Mouse (Mus musculus) hindbrain, embryonic 11.5 days (tissue): ENCODE measurements around the gene Astn1. TPM values are rescaled to one million over a fixed set of nuclear protein-coding genes. Genes with fewer than 3 reads are reported as not detected.
A peak's percentile ranks its signal among the peaks of the same experiment; 100 is the strongest.

Experiments used
- ATAC-seq: fragments of 200-750 bp; cut with Nextera tagmentation; 2 replicates; pipeline ENCODE4 v1.8.0; 2017; ENCODE audit warnings: mild to moderate bottlenecking, moderate TSS enrichment, moderate library complexity; ENCODE audit not compliant: low FRiP score
- DNase-seq: peaks from one replicate; pipeline ENCODE4 v3.0.0-alpha.2; 2015; ENCODE audit warnings: low spot score
- H3K27ac ChIP-seq: fragments of 300-500 bp; sonication (generic); 2 replicates; pipeline ENCODE4 v1.5.1; 2014; ENCODE audit warnings: mild to moderate bottlenecking, low read depth, low read length
- H3K27me3 ChIP-seq: fragments of 300-500 bp; sonication (generic); 2 replicates; pipeline ENCODE4 v1.6.1; 2014; ENCODE audit warnings: mild to moderate bottlenecking, low read length, moderate library complexity, mixed read lengths; ENCODE audit not compliant: control insufficient read depth, insufficient read depth
- H3K36me3 ChIP-seq: fragments of 300-500 bp; sonication (generic); 2 replicates; pipeline ENCODE4 v1.6.1; 2014; ENCODE audit warnings: mild to moderate bottlenecking, low read length, moderate library complexity, mixed read lengths; ENCODE audit not compliant: control insufficient read depth, insufficient read depth
- H3K4me1 ChIP-seq: fragments of 300-500 bp; sonication (generic); replicated peaks from 2 replicates; pipeline ENCODE4 v1.6.1; 2014; ENCODE audit warnings: low read length, mixed read lengths; ENCODE audit not compliant: control insufficient read depth, insufficient read depth
- H3K4me2 ChIP-seq: fragments of 300-500 bp; sonication (generic); replicated peaks from 2 replicates; pipeline ENCODE4 v1.6.1; 2014; ENCODE audit warnings: mild to moderate bottlenecking, low read depth, low read length
- H3K4me3 ChIP-seq: fragments of 300-500 bp; sonication (generic); 2 replicates; pipeline ENCODE4 v1.5.1; 2014; ENCODE audit warnings: low read depth, low read length
- H3K9ac ChIP-seq: fragments of 300-500 bp; sonication (generic); 2 replicates; pipeline ENCODE4 v1.6.1; 2014; ENCODE audit warnings: low read depth, low read length
- H3K9me3 ChIP-seq: fragments of 300-500 bp; sonication (generic); 2 replicates; pipeline ENCODE4 v1.6.1; 2016; ENCODE audit warnings: low read length; ENCODE audit not compliant: control insufficient read depth
- WGBS: fragments of 180-500 bp; shearing (Covaris S2); extraction: QIAGEN DNeasy Blood & Tissue Kit; methylation state at CpG from one replicate; pipeline ENCODE4 v1.1.7; 2014; 5-methylcytosine and 5-hydroxymethylcytosine counted together
- polyA plus RNA-seq: library from polyadenylated mRNA; unstranded; fragments of >200 nt; fragmentation: Nextera tagmentation; extraction: Ambion mirVana; gene quantifications from 2 replicates; pipeline ENCODE4 v1.2.1, GENCODE M21; 2014

Gene Astn1
- polyA plus RNA-seq, 1 experiment from 2014 or later, result 20.6 TPM

DNA sequence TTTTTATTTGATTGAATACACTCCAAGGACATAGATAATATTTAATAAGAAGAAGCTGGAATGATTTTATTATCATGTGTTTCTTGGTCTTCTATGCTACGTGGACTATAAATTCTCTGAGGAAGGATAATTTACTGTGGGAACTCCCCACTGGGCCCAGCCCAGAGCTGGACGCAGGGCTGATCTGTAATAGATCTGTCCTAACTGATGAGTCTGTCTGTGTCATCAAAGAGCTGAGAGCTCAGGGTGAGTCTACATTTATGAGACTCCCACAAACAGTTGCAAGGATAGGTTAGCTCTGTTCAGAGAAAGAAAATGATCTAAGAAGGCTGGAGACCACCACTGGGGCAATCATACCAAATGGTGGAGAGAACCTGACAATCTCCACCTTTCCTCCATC lies 271.4 kb downstream of the Astn1 start:
- Histone ChIP-seq H3K27me3 (no peaks in the 10 kb centered on the region), H3K9ac (no peak overlapping the region), H3K4me1 (no peaks in the 10 kb centered on the region), H3K27ac (no peak overlapping the region), H3K4me3 (no peak overlapping the region), H3K36me3 (no peaks in the 10 kb centered on the region), H3K4me2 (no peak overlapping the region), H3K9me3 (no peaks in the 10 kb centered on the region)
- DNase-seq, result no peak
- 85% methylated on average over 2 of the region's 2 CpGs for WGBS
- ATAC-seq, result no peak

DNA sequence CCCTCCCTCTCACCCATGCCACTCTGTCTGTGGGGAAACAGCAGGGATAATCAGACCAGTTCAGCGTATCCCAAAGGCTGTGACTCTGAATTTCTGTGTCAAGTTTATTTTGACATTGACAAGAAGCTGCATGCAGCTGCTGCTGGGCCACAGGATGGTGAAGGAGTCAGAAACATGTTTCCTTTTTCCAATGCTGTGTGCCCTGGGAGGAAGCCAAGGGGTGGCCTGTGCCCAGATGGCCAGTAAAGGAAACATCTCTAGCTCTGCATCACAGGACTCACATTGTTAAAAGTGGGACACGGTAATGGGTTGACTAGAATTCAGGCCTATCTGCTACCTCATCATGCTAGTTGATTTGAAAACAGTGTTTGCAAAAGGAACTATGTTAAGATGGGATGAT lies 279.2 kb downstream of the Astn1 start:
- ATAC-seq (no peak), DNase-seq (no peak)
- 87% methylated on average over 2 of the region's 2 CpGs for WGBS
- Histone ChIP-seq H3K9me3 (no peaks in the 10 kb centered on the region), H3K4me1 (no peaks in the 10 kb centered on the region), H3K36me3 (no peaks in the 10 kb centered on the region), H3K4me2 (no peak overlapping the region), H3K4me3 (no peak overlapping the region), H3K27me3 (no peaks in the 10 kb centered on the region), H3K9ac (no peak overlapping the region), H3K27ac (no peak overlapping the region)

DNA sequence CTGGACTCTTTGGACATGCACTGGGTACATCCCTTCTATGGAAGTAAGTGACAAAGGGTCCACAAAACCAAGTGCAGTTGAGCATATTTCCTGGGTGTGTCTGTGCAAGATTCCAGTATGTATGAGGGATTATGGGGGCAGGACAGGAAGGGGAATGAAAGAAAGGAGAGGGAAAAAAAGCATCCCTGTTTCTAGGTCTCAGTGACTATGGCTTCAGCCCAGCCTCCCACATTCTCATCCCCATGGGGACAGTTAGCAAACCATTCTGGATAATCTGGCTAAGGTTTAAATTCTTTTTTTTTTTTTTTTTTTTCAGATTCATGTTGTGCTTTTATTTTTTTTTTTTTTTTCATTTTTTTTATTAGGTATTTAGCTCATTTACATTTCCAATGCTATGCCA lies 280.2 kb downstream of the Astn1 start:
- Histone ChIP-seq H3K27me3 (no peaks in the 10 kb centered on the region), H3K4me2 (no peak overlapping the region), H3K9me3 (no peaks in the 10 kb centered on the region), H3K27ac (no peak overlapping the region), H3K9ac (no peak overlapping the region), H3K4me3 (no peak overlapping the region), H3K36me3 (no peaks in the 10 kb centered on the region), H3K4me1 (no peaks in the 10 kb centered on the region)
- DNase-seq (no peak), ATAC-seq (no peak)

DNA sequence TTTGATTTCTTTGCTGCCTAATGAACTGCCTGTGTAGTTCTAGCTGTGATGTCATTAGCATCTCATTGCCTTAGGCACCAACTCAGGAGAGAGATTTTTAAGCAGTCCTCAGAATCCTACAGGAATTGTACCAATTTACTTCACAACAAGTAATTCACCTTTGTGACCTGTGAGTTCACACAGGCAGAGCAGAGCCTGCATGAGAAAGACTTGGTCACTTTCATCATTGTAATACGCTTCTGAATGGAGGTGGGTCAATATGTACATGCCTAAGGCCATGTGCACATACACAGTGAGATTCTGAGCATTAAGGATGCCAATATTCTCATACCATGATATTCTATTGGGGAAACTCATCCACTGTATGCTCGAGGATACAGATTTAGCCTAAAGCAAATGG lies 290.7 kb downstream of the Astn1 start:
- ATAC-seq (no peak), DNase-seq (no peak)
- no peak overlapping the region for H3K9ac ChIP-seq
- no peaks in the 10 kb centered on the region for H3K36me3 ChIP-seq
- H3K4me1 ChIP-seq, result no peaks in the 10 kb centered on the region
- no peak overlapping the region for H3K4me3 ChIP-seq
- no peaks in the 10 kb centered on the region for H3K9me3 ChIP-seq
- H3K4me2 ChIP-seq, result no peak overlapping the region
- WGBS, result 87% methylated on average over 2 of the region's 2 CpGs
- no peaks in the 10 kb centered on the region for H3K27me3 ChIP-seq
- H3K27ac ChIP-seq, result no peak overlapping the region

DNA sequence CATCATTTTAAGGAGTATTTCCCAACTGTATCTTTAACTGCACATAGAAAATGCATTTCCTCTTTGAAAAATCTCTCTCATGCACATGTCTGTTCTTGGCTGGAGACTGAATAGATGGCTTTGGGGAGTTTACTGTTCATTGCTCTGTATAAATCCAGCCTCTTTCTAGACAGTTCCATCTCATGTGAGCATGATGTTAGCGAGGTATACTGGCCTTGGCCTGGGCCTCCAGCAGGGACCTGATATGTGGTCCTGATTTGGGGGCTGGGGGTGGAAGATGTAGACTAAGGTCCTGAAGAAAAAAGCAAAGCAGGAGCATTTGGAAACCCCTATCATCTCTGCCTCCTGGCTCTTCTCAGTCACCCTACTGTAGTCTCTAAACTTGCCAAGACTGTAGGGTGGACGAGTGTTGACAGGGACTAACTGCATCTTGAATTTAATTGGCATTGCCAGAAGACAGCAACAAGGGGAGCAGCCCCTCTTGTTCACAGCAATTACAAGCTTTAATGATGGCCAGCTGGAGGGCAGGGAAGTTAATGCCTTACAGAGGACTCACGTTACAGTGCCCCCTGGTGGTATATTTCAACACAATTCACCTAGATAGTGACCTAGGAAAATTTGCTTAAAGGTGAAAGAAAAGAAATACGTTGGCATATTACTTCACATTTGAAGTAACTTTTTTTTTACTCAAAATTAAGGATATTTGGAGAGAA lies 291.9 kb downstream of the Astn1 start:
- no peaks in the 10 kb centered on the region for H3K27me3 ChIP-seq
- H3K4me1 ChIP-seq, result no peaks in the 10 kb centered on the region
- H3K9ac ChIP-seq, result no peak overlapping the region
- WGBS, result 23% methylated on average over 4 of the region's 4 CpGs
- no peak overlapping the region for H3K4me3 ChIP-seq
- no peak overlapping the region for H3K4me2 ChIP-seq
- ATAC-seq (peak; percentile 78), DNase-seq (peak; percentile 77)
- no peaks in the 10 kb centered on the region for H3K9me3 ChIP-seq
- no peaks in the 10 kb centered on the region for H3K36me3 ChIP-seq
- H3K27ac ChIP-seq, result no peak overlapping the region

DNA sequence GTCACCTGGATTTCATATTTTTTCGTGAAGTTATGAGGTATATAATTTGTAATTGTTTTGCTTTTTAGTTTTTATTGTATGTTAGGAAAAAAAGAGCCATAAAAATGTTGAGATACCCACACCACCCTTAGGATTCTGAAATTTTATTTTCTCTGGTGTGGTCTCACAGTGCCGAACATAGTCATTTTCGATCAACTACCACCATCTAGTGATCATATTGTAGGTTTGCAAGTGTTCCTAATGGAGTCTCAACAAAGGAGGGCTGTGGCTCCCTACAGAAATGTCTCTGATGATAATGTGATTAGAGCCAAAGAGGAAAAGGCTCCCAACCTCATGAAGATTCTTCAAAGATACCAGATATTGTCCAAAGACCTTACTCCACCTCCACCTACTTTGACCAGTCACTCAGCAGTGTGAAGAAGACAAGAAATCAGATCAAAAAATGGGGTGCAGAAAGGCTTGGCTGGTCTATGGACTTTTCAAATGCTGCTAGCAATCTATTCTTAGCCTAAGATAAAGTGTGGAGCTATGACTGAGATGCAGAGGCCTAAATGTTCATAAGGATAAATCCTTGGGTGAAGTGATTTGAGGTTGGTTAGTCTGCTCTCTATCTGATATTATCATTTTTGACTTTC lies 292.6 kb downstream of the Astn1 start:
- peak; percentile 86 for ATAC-seq
- H3K4me3 ChIP-seq, result no peak overlapping the region
- WGBS, result 48% methylated on average over 3 of the region's 3 CpGs
- H3K4me2 ChIP-seq, result no peak overlapping the region
- DNase-seq, result peak; percentile 51
- no peaks in the 10 kb centered on the region for H3K36me3 ChIP-seq
- H3K9me3 ChIP-seq, result no peaks in the 10 kb centered on the region
- no peak overlapping the region for H3K9ac ChIP-seq
- no peak overlapping the region for H3K27ac ChIP-seq
- no peaks in the 10 kb centered on the region for H3K4me1 ChIP-seq
- H3K27me3 ChIP-seq, result no peaks in the 10 kb centered on the region

DNA sequence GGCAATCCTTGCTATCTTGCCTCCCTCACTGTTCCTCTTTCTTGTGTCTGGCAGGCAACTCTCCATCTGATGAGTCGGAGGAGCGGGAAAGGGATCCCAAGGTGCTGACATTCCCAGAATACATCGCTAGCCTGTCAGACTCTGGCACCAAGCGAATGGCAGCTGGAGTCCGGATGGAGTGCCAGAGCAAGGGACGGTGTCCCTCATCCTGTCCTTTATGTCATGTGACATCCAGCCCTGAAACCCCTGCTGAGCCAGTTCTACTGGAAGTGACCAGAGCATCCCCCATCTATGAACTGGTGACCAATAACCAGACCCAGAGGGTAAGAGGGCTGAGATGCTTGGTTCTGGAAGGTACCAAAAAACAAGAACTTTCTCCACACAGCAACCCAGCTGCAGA lies 294.9 kb downstream of the Astn1 start:
- 88% methylated on average over 6 of the region's 6 CpGs for WGBS
- Histone ChIP-seq H3K27ac (no peak overlapping the region), H3K27me3 (no peaks in the 10 kb centered on the region), H3K4me1 (no peaks in the 10 kb centered on the region), H3K9ac (no peak overlapping the region), H3K9me3 (no peaks in the 10 kb centered on the region), H3K36me3 (no peaks in the 10 kb centered on the region), H3K4me2 (no peak overlapping the region), H3K4me3 (no peak overlapping the region)
- ATAC-seq (no peak), DNase-seq (no peak)

DNA sequence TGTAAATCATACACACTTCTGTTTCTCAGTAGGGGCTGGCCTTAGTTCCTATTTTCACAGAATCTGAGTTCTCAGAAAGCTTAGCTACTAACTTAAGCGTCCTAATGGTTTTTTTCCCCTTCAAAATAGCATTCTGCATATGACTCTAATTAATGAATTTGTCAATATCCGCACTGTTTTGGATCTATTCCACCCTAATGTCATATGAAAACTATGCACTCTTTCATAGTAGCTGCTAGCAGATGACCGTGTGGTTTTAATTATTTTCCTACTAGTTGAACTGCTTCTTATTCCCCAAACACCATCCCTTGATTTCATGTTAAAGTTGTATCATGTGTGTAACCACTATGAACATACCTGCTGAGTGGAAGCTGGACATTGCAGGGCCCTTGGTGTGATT lies 303.9 kb downstream of the Astn1 start:
- Histone ChIP-seq H3K27ac (no peak overlapping the region), H3K9ac (no peak overlapping the region), H3K4me2 (no peak overlapping the region), H3K9me3 (no peaks in the 10 kb centered on the region), H3K4me3 (no peak overlapping the region), H3K27me3 (no peaks in the 10 kb centered on the region), H3K4me1 (no peaks in the 10 kb centered on the region), H3K36me3 (no peaks in the 10 kb centered on the region)
- ATAC-seq (no peak), DNase-seq (no peak)
- WGBS, result 80% methylated on average over 3 of the region's 3 CpGs

DNA sequence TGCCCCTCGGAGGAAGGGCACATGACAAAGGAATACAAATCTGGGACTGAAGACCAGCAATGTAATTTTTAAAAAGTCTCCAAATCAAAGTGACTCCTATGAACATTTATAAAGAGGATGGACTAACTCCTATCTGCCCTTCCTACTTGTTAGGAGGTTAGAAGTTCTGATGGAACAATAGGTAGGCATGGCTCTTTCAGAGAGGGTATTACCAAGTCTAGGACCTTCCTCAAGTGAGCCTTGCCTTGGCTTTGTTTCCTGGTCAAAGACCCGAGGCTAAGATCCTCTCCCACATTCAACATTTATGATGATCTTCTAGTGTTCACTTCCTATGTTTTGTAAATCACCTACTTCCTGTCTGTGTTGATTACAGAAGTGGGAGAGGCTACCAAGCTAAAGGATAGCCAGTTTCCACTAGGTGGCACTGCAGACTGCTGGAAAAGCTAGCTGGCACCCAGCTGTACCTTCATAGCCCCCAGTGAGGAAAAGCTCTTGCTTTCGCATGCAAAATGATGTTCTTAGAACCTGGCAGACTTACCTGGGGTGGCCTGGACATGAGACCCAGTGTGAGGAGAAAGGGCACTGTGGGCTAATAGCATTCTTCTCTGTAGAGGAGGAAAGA lies 308.0 kb downstream of the Astn1 start:
- peak; percentile 38; the same call in 1 of the 2 replicates for ATAC-seq
- Histone ChIP-seq H3K9ac (no peak overlapping the region), H3K27me3 (no peaks in the 10 kb centered on the region), H3K36me3 (no peaks in the 10 kb centered on the region), H3K27ac (no peak overlapping the region), H3K4me3 (no peak overlapping the region), H3K4me1 (no peaks in the 10 kb centered on the region), H3K4me2 (no peak overlapping the region), H3K9me3 (no peaks in the 10 kb centered on the region)
- WGBS, result 57% methylated on average over 3 of the region's 3 CpGs
- peak; percentile 76 for DNase-seq
